Mouse (Mus musculus): Measurements from ENCODE around the gene Orc3.

GRCm38 (mm10) chr4:34625556-34625955, 10.8 kb upstream of the Orc3 start:
- TF ChIP-seq POLR2A (IDR thresholded peaks at IDR 0.05; ENCODE audit: low read depth, low read length) (no peak), CTCF (IDR thresholded peaks at IDR 0.05; ENCODE audit: extremely low read depth, insufficient read length, insufficient replicate concordance, low read depth, low read length) (no peak)
